Mouse (Mus musculus) erythroblast, adult 5-6 weeks (primary cell): ENCODE data around the gene Pim1. TPM values are rescaled to one million over a fixed set of nuclear protein-coding genes. Genes with fewer than 3 reads are reported as not detected.
A peak's percentile ranks its signal among the peaks of the same experiment; 100 is the strongest.
"Not testable (repeated sequence)": the region's sequence is repeated elsewhere in the genome, so short reads cannot be mapped to it uniquely, and the experiment has no call there.

ENCODE experiments used
- ATAC-seq: replicated peaks from 2 replicates; pipeline ENCODE4 v1.8.0; 2016; ENCODE audit warnings: moderate number of reproducible peaks, mild to moderate bottlenecking, moderate TSS enrichment, inconsistent platforms; ENCODE audit not compliant: poor library complexity, low FRiP score, severe bottlenecking
- total RNA-seq, 2 experiments: library from RNA; stranded (forward) in 1 of 2; stranded (reverse) in 1 of 2; fragments of 150-400 nt in 1 of 2; fragments of 200-764, 138-1000 nt in 1 of 2; gene quantifications; 2 replicates each; pipeline versions ENCODE4 v1.2.3 to v1.2.4; 2015 to 2017; ENCODE audit warnings: low replicate concordance in 2 of 2

Pim1 gene
- total RNA-seq (2015; ENCODE audit: low replicate concordance) (342 and 357 TPM in 2 replicates), total RNA-seq (2017; ENCODE audit: low replicate concordance) (725 and 933 TPM in 2 replicates)

DNA sequence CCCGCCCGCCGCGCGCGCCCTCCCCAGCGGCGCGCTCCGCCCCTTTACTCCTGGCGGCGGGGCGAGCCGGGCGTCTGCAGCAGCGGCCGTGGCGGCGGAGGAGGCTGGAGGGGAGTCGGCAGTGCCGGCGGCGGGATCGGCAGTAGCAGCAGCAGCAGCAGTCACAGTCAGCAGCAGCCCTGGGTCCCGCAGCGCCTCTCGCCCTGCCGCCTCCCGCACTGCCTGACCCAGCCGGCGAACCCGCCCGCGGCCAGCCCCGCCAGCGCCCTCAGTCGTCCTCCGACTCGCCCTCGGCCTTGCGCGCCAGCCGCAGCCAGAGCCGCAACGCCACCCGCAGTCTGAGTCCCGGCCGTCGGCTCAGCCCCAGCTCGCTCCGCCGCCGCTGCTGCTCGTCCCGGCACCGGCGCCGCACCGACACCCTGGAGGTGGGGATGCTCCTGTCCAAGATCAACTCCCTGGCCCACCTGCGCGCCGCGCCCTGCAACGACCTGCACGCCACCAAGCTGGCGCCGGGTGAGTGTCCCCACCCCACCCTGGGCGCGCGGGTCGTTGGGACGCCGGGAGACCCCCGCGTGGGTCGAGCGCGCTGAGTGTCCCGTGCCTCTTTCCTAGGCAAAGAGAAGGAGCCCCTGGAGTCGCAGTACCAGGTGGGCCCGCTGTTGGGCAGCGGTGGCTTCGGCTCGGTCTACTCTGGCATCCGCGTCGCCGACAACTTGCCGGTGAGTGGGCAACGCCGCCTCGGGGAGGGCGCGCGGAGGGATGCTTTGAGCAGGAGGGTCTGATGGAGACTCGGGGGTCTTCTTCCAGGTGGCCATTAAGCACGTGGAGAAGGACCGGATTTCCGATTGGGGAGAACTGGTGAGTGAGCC, at the start of gene Pim1:
TSS of gene Pim1 (plus strand) at position 41 of the 869 bp plus-strand sequence.
- ATAC-seq, result no peak; the same call in 1 of the 2 replicates

DNA sequence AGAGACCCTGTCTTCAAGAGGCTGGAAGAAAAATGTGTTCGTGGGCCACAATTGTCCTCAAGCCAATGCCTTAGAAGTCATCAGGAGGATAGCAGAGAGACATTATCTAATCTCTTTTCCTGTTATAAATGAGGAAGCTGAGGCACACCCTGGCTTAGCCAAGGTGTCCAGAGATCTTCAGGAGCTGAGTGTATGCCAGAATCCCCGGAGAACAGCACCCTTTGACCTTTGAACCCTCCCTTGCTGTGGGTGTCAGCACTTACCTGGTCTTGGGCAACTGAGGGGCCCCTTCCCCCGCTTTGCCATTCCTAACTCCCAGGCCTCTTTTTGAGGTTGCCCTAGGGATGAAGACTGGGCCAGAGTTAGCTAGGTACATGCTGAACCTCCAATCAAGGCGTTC, 49.0 kb upstream of the Pim1 start:
- no peak for ATAC-seq

DNA sequence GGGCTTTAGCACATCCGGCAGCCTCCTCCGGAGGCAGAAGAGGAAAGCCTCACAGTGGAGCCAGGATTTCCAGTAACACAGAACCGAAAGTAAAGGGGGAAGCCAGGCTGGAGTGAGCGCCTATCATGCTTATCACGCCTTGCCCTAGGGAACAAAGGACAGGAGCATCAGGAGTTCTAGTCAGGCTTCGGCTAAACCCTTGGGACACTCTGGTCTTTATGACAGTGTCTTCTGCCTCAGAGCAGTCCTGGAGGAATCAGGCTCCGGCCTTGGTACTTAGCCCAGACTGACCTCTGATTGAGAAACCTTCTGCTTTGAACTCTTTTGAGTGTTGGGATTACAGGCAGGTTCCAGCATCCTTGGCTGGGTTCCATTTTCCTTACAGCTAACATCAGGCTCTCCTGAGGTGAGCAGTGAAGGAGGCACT, 48.4 kb upstream of the Pim1 start:
- ATAC-seq, result no peak

DNA sequence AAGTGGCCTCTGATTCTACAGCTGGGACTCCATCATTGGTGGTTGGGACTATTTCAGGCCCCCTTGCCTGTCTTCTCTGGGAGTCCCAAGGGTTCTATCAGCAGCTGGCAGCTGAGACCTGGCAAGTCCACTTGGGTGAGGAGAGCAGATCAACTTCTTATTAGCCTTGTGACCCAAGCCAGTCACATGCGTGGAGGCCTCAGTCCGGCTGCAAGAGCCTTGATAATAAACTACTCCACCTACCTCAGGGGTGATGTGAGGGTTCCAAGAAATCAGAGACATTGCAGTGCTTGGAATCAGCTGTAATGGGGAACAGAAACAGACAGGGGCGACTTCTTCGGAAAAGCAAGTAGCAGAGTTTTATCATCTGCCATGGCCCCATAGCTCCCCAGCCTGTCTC, 46.8 kb upstream of the Pim1 start:
- ATAC-seq, result peak; percentile 73

- no peak for ATAC-seq
These were observed 45.5 kb upstream of the Pim1 start for GRCm38 (mm10) chr17:29445072-29445471.

DNA sequence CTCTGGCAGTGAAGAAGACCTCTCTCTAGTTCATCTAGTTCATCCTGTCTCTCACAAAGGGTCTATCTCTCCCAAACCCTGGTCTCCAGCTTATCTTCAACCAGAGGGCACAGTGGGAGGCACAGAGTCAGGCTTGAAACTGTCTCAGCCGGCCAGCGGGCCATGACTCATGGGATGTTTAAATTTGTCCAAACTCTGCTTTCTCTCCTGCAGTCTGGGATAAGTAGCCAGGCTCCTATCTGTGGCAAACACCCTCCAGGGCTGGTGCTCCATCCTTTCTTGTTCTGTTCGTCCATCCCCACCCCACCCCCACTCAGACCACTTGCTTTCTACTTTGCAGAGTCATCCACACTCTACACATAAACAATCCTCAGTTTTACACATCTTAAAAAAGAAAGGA, 43.2 kb upstream of the Pim1 start:
- peak; percentile 82 for ATAC-seq

DNA sequence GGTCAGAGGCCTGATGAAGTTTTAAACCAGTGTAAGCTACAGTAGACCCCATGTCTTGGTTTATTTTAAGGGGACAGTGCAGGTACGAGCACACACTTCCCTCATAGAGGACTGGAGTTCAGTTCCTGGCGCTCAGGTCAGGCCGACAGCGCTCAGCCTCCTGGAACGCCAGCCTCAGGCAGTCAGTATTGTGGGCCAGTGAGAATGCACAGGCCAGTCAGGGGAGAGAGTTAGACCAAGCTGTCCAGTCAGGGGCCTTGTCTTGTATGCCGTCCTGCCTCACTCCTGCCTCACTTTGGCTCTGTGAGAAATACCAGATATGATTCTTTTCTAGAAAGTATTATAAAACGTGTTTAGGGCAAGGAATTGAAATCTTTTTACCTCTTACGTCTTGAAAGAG, 42.5 kb upstream of the Pim1 start:
- no peak for ATAC-seq

DNA sequence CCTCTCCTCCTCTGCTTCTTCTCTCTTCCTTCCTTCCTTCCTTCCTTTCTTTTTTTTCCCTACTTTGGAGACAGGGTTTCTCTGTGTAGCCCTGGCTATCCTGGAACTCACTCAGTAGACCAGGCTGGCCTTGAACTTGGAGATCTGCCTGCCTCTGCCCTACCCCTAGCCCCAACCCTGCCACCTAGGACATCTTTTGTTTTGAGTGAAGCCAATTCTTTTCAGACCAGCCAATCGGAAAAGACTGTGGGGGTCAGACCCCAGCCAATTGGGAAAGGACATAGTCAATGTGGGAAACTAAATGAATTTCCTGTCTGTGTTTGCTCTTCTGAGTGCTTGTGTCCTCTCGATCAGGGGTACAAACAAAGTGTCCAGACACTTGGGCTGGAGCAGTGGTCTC, 42.0 kb upstream of the Pim1 start:
- no peak for ATAC-seq

GRCm38 (mm10) chr17:29450899-29451840, 39.4 kb upstream of the Pim1 start:
- ATAC-seq, result no peak

GRCm38 (mm10) chr17:29451841-29452210, 38.7 kb upstream of the Pim1 start:
- no peak for ATAC-seq

- not testable (repeated sequence) for ATAC-seq
These were observed 36.4 kb upstream of the Pim1 start for GRCm38 (mm10) chr17:29454119-29454518.

GRCm38 (mm10) chr17:29455411-29456120, 35.0 kb upstream of the Pim1 start:
- ATAC-seq, result no peak

- peak; percentile 58; the same call in 1 of the 2 replicates for ATAC-seq
These were observed 34.1 kb upstream of the Pim1 start for GRCm38 (mm10) chr17:29456476-29456875.

DNA sequence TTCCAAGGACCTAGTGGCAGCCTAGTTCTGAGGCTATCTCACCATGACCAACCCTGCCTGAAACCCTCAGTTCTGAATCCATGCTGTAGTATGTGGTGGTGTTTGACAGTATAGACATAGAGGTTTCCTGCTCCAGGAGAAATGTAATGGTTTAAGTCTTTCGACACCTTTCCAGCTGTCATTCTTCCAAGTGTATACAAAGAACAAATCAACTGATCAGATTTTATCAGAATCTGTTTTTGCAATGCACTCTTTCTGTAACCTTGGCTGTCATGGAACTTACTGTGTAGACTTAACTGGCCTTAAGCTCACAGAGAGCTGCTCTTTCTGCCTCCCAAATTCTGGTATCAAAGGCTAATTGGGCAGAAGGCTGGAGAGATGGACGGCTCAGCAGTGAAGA, 33.6 kb upstream of the Pim1 start:
- 0 out of 2 replicates have a peak, but pooled peaks have one; percentile 5 for ATAC-seq

GRCm38 (mm10) chr17:29457795-29458560, 32.6 kb upstream of the Pim1 start:
- no peak for ATAC-seq

GRCm38 (mm10) chr17:29459321-29460118, 31.0 kb upstream of the Pim1 start:
- ATAC-seq, result no peak

DNA sequence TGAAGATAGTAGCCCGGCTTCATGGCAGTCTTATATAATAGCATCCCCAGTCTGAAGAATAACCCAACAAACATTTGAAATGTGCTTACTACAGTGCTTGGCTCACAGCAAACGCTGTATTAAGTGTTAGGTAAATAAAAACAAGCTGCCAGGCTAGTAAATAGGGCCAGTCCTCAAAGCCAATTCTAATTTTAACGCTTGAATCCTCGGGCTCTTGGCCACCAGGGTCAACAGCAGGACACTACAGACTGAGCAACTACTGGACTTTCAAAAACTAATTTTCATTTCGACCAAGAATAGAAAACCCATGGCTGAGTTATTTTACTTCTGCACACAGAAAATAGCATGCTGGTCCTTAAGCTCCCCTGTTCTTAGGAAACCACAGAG, 30.4 kb upstream of the Pim1 start:
- ATAC-seq, result no peak

DNA sequence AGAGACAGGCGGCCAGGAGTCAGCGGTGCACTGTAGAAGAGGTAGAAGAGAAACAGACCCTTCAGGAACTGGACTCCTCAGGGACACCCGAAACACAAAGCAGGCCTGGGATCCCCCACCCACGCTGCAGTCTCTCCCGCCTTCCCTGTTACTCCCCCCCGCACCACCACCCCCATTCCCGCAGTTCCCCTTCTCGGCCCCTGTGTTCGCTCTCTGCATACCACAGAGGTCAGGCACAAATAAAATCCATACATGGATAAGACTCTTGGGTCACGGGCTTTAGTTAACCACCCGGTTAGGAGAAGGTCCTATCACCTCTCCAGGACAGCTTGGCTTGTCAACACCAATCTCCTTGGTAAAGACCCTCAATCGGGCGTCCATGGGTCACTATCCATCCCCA, 26.9 kb upstream of the Pim1 start:
- no peak for ATAC-seq
